Mouse (Mus musculus): ENCODE measurements around the gene Fbxo33. TPM values are rescaled to one million over a fixed set of nuclear protein-coding genes. Genes with fewer than 3 reads are reported as not detected.
"Not testable (repeated sequence)": the region's sequence is repeated elsewhere in the genome, so short reads cannot be mapped to it uniquely, and the experiment has no call there.

Gene Fbxo33
- polyA plus RNA-seq, 1 experiment from 2014 or later: 11.9 TPM

GRCm38 (mm10) chr12:59250259-59250827, 30.8 kb upstream of the Fbxo33 start:
- no peaks in the 10 kb centered on the region for H3K9me3 ChIP-seq (ENCODE audit: control insufficient read depth, low read length)

GRCm38 (mm10) chr12:59248969-59249368, 29.4 kb upstream of the Fbxo33 start:
- Histone ChIP-seq H3K4me1 (ENCODE audit: control insufficient read depth in 2 of 2, insufficient read depth in 2 of 2, low read length in 2 of 2) (no peaks in the 10 kb centered on the region), H3K27ac (replicated peaks in 1 of 2; ENCODE audit: control insufficient read depth in 1 of 2, insufficient read depth in 1 of 2, low read depth in 2 of 2, low read length in 2 of 2) (no peak overlapping the region), H3K4me3 (ENCODE audit: control insufficient read depth in 1 of 2, insufficient read depth in 1 of 2, low read depth in 1 of 2, low read length in 2 of 2) (no peak overlapping the region), H3K4me2 (ENCODE audit: low read length) (no peak overlapping the region), H3K36me3 (ENCODE audit: control insufficient read depth, insufficient read depth, low read length) (no peaks in the 10 kb centered on the region), H3K9ac (ENCODE audit: low read length) (no peak overlapping the region), H3K27me3 (ENCODE audit: control insufficient read depth, insufficient read depth, low read length) (no peaks in the 10 kb centered on the region), H3K9me3 (ENCODE audit: control insufficient read depth, low read length) (no peaks in the 10 kb centered on the region)
- ATAC-seq (ENCODE audit: insufficient number of reproducible peaks, insufficient read depth, low FRiP score, low read depth): no peak
- WGBS: 75% methylated on average over 1 of the region's 1 CpGs

More at GRCm38 (mm10) chr12:59250259-59250827, 30.8 kb upstream of the Fbxo33 start:
- no peak overlapping the region for H3K27ac ChIP-seq (replicated peaks in 1 of 2; ENCODE audit: control insufficient read depth in 1 of 2, insufficient read depth in 1 of 2, low read depth in 2 of 2, low read length in 2 of 2)
- H3K9ac ChIP-seq (ENCODE audit: low read length): no peak overlapping the region
- no peaks in the 10 kb centered on the region for H3K4me1 ChIP-seq (ENCODE audit: control insufficient read depth in 2 of 2, insufficient read depth in 2 of 2, low read length in 2 of 2)
- 64% methylated on average over 2 of the region's 2 CpGs for whole genome bisulfite sequencing
- no peak overlapping the region for H3K4me2 ChIP-seq (ENCODE audit: low read length)
- no peak for ATAC-seq (ENCODE audit: insufficient number of reproducible peaks, insufficient read depth, low FRiP score, low read depth)
- H3K27me3 ChIP-seq (ENCODE audit: control insufficient read depth, insufficient read depth, low read length): no peaks in the 10 kb centered on the region
- no peak overlapping the region for H3K4me3 ChIP-seq (ENCODE audit: control insufficient read depth in 1 of 2, insufficient read depth in 1 of 2, low read depth in 1 of 2, low read length in 2 of 2)
- no peaks in the 10 kb centered on the region for H3K36me3 ChIP-seq (ENCODE audit: control insufficient read depth, insufficient read depth, low read length)

GRCm38 (mm10) chr12:59241031-59241430, 21.5 kb upstream of the Fbxo33 start:
- not testable (repeated sequence) for H3K9ac ChIP-seq (ENCODE audit: low read length); H3K27ac ChIP-seq (replicated peaks in 1 of 2; ENCODE audit: control insufficient read depth in 1 of 2, insufficient read depth in 1 of 2, low read depth in 2 of 2, low read length in 2 of 2); H3K27me3 ChIP-seq (ENCODE audit: control insufficient read depth, insufficient read depth, low read length); H3K4me3 ChIP-seq (ENCODE audit: control insufficient read depth in 1 of 2, insufficient read depth in 1 of 2, low read depth in 1 of 2, low read length in 2 of 2); ATAC-seq (ENCODE audit: insufficient number of reproducible peaks, insufficient read depth, low FRiP score, low read depth); H3K4me2 ChIP-seq (ENCODE audit: low read length); H3K9me3 ChIP-seq (ENCODE audit: control insufficient read depth, low read length); H3K36me3 ChIP-seq (ENCODE audit: control insufficient read depth, insufficient read depth, low read length); H3K4me1 ChIP-seq (ENCODE audit: control insufficient read depth in 2 of 2, insufficient read depth in 2 of 2, low read length in 2 of 2)
- WGBS: 75% methylated on average over 8 of the region's 8 CpGs

GRCm38 (mm10) chr12:59238434-59238833, 18.9 kb upstream of the Fbxo33 start:
- Histone ChIP-seq H3K36me3 (ENCODE audit: control insufficient read depth, insufficient read depth, low read length) (no peaks in the 10 kb centered on the region), H3K27ac (replicated peaks in 1 of 2; ENCODE audit: control insufficient read depth in 1 of 2, insufficient read depth in 1 of 2, low read depth in 2 of 2, low read length in 2 of 2) (no peak overlapping the region), H3K9ac (ENCODE audit: low read length) (no peak overlapping the region), H3K4me2 (ENCODE audit: low read length) (no peak overlapping the region), H3K27me3 (ENCODE audit: control insufficient read depth, insufficient read depth, low read length) (no peaks in the 10 kb centered on the region), H3K4me1 (ENCODE audit: control insufficient read depth in 2 of 2, insufficient read depth in 2 of 2, low read length in 2 of 2) (no peaks in the 10 kb centered on the region), H3K4me3 (ENCODE audit: control insufficient read depth in 1 of 2, insufficient read depth in 1 of 2, low read depth in 1 of 2, low read length in 2 of 2) (no peak overlapping the region), H3K9me3 (ENCODE audit: control insufficient read depth, low read length) (no peaks in the 10 kb centered on the region)
- WGBS: 82% methylated on average over 5 of the region's 5 CpGs
- ATAC-seq (ENCODE audit: insufficient number of reproducible peaks, insufficient read depth, low FRiP score, low read depth): no peak

- H3K4me1 ChIP-seq (ENCODE audit: control insufficient read depth in 2 of 2, insufficient read depth in 2 of 2, low read length in 2 of 2): no peaks in the 10 kb centered on the region
- H3K9ac ChIP-seq (ENCODE audit: low read length): no peak overlapping the region
- H3K4me3 ChIP-seq (ENCODE audit: control insufficient read depth in 1 of 2, insufficient read depth in 1 of 2, low read depth in 1 of 2, low read length in 2 of 2): no peak overlapping the region
- no peak overlapping the region for H3K27ac ChIP-seq (replicated peaks in 1 of 2; ENCODE audit: control insufficient read depth in 1 of 2, insufficient read depth in 1 of 2, low read depth in 2 of 2, low read length in 2 of 2)
- no peak overlapping the region for H3K4me2 ChIP-seq (ENCODE audit: low read length)
- 83% methylated on average over 5 of the region's 5 CpGs for WGBS
- ATAC-seq (ENCODE audit: insufficient number of reproducible peaks, insufficient read depth, low FRiP score, low read depth): no peak
- no peaks in the 10 kb centered on the region for H3K9me3 ChIP-seq (ENCODE audit: control insufficient read depth, low read length)
- H3K27me3 ChIP-seq (ENCODE audit: control insufficient read depth, insufficient read depth, low read length): no peaks in the 10 kb centered on the region
- no peaks in the 10 kb centered on the region for H3K36me3 ChIP-seq (ENCODE audit: control insufficient read depth, insufficient read depth, low read length)
Observed at GRCm38 (mm10) chr12:59228401-59228800, 8.9 kb upstream of the Fbxo33 start.

GRCm38 (mm10) chr12:59218640-59219321, 744 bp downstream of the Fbxo33 start:
- Histone ChIP-seq H3K9ac (ENCODE audit: low read length) (peak overlapping the region; percentile 88), H3K4me1 (ENCODE audit: control insufficient read depth in 2 of 2, insufficient read depth in 2 of 2, low read length in 2 of 2) (peaks cover 3 to 16% of the 10 kb centered on the region in 2 experiments), H3K4me2 (ENCODE audit: low read length) (peak overlapping the region; percentile 72), H3K4me3 (ENCODE audit: control insufficient read depth in 1 of 2, insufficient read depth in 1 of 2, low read depth in 1 of 2, low read length in 2 of 2) (peak overlapping the region; percentile 94 to 100), H3K36me3 (ENCODE audit: control insufficient read depth, insufficient read depth, low read length) (no peaks in the 10 kb centered on the region), H3K9me3 (ENCODE audit: control insufficient read depth, low read length) (no peaks in the 10 kb centered on the region), H3K27ac (replicated peaks in 1 of 2; ENCODE audit: control insufficient read depth in 1 of 2, insufficient read depth in 1 of 2, low read depth in 2 of 2, low read length in 2 of 2) (peak overlapping the region; percentile 94 to 98), H3K27me3 (ENCODE audit: control insufficient read depth, insufficient read depth, low read length) (no peaks in the 10 kb centered on the region)
- WGBS: under 1% methylated on average over 67 of the region's 69 CpGs
- ATAC-seq (ENCODE audit: insufficient number of reproducible peaks, insufficient read depth, low FRiP score, low read depth): no peak; the same call in 1 of the 2 replicates

GRCm38 (mm10) chr12:59217331-59217730, 2.2 kb downstream of the Fbxo33 start:
- no peak overlapping the region for H3K27ac ChIP-seq (replicated peaks in 1 of 2; ENCODE audit: control insufficient read depth in 1 of 2, insufficient read depth in 1 of 2, low read depth in 2 of 2, low read length in 2 of 2)
- 70% methylated on average over 3 of the region's 3 CpGs for WGBS
- H3K4me2 ChIP-seq (ENCODE audit: low read length): peak overlapping the region; percentile 72
- no peaks in the 10 kb centered on the region for H3K27me3 ChIP-seq (ENCODE audit: control insufficient read depth, insufficient read depth, low read length)
- H3K36me3 ChIP-seq (ENCODE audit: control insufficient read depth, insufficient read depth, low read length): no peaks in the 10 kb centered on the region
- no peak for ATAC-seq (ENCODE audit: insufficient number of reproducible peaks, insufficient read depth, low FRiP score, low read depth)
- no peaks in the 10 kb centered on the region for H3K9me3 ChIP-seq (ENCODE audit: control insufficient read depth, low read length)
- peaks cover 3 to 16% of the 10 kb centered on the region in 2 experiments for H3K4me1 ChIP-seq (ENCODE audit: control insufficient read depth in 2 of 2, insufficient read depth in 2 of 2, low read length in 2 of 2)
- no peak overlapping the region for H3K9ac ChIP-seq (ENCODE audit: low read length)
- 0 out of 4 replicates have a peak overlapping the region, but pooled peaks of 1 of the 2 experiments have one; percentile 94 for H3K4me3 ChIP-seq (ENCODE audit: control insufficient read depth in 1 of 2, insufficient read depth in 1 of 2, low read depth in 1 of 2, low read length in 2 of 2)
